Mouse (Mus musculus) thymus, postnatal 14 days (tissue): ENCODE data around the gene Ap2a2.
"Not testable (repeated sequence)": the region's sequence is repeated elsewhere in the genome, so short reads cannot be mapped to it uniquely, and the experiment has no call there.

ENCODE experiments used
- DNase-seq: peaks from one replicate; pipeline ENCODE4 v3.0.0; 2021

The Ap2a2 gene

DNA sequence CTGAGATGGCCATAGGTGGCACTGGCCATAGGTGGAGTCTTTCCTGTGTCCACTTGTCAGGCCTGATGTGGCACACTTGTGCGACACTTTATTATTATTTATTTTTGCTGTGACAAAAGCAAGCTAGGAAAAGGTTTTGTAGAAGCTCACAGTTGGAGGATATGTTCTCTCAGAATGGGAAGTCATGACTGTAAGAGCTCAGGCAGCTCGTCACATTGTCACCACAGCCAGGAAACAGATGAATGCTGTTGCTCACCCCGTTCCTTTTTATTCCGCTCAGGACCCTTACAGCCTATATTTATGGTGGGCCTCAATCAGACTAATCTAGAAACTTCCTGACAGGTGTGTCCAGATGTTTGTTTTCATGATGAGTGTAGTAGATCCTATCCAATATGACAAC, 1.5 kb upstream of the Ap2a2 start:
- no peak for DNase-seq

DNA sequence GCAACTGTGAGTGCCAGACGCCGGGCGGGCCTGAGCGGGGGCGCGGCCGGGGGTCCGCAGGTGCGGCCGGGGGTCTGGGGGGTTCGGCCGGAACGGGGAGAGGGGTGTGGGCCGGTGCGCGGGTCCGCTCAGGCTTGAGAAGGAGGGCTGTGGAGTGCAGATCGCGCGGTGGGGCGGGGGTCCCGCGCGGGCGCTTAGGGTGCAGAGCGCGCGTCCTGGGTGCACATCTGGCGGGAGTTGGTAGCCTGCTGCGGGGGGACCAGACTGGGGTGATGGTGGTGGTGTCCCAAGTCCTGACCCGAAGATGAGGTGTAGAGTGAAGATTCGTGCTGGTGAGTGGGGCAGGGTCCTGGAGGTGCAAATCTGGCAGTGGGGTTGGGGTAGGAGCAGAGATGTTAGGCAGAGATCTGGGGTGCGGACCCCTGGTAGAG, 463 bp downstream of the Ap2a2 start:
- DNase-seq, result peak; percentile 68

DNA sequence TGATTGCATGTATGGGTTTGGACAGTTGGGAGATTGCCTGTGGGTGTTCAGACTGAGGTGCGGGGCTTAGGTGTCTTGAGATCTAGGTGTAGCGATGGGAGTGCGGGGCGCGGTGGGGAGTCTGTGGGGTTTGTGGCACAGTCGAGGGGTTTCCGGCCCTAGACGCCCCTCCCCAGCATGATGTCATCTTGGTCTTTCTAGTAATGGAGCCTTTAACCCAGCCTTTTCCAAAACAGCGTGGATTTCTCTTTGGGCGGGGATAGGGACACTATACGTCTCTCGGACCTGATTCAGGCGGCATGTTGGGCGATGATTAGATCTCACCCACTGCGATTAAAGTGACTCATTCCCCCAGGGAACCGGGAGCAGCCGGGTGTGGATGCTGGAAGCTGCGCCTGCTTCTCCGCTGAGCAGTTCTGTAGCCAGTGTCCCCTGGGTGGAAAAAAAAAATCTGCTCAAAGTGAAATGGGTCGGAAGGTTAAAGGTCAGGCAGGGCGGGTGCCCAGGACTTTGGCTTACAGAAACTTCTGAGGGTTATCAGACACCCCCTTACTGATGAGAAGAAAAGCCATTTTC, 967 bp downstream of the Ap2a2 start:
- peak; percentile 71 for DNase-seq

DNA sequence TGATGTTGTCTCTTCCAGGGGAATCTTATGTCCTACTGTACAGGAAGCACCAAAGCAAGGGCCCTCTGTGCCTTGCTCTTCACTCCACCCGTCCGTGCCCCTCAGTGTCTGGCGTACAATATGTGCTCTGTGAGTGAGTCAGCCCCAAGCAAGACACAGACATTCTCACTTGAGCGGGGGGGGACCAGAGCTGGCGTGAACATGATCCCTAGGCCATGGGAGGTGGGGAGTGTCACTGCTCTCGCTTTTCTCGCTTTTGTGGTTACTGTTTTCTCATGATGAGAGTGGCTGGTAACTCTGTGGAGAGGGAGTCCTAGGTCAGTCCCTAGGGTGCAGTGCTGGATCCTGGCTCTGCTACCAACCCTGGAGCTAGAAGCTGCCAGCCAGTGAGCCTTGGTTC, 2.6 kb downstream of the Ap2a2 start:
- no peak for DNase-seq

DNA sequence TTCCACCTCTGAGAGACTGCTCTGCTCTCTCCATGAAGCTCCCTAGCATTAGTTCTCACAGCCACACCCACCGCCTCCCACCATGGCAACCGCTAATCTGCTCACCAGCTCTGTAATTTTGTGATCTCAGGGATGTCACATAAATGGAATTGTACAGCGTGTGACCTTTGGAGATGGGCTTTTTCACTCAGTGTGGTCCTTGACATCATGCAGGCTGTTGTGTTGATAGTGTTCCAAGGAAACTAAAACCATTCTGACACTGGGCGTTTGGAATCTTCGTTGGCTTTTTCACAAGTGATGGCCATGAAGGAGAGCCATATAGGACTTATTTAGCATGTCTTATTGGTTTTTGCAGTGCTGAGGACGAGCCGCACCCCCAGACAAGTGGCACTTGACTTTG, 4.6 kb downstream of the Ap2a2 start:
- DNase-seq, result no peak

DNA sequence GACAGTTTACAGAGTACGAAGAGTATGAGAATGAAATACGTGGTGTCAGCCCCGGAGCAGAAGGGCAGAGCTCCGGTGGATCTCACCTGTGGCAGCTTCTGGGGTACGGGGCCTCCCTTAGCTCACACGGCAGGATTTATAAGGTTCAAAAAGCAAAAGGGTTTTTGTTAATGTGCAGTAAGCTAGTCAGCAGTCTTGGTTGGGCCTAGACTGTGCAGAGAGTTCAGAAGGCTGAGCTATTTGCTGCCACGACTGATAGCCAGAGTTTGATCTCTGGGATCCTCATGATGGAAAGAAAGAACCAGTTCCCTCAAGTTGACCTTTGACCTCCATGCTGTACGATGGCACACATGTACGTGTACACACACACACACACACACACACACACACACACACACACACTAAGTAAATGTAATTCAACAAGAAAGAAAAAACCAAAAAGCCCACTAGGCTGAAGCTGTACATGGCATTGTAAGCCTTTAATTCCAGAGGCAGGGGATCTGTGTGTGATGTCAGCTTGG, 7.4 kb downstream of the Ap2a2 start:
- DNase-seq, result no peak

DNA sequence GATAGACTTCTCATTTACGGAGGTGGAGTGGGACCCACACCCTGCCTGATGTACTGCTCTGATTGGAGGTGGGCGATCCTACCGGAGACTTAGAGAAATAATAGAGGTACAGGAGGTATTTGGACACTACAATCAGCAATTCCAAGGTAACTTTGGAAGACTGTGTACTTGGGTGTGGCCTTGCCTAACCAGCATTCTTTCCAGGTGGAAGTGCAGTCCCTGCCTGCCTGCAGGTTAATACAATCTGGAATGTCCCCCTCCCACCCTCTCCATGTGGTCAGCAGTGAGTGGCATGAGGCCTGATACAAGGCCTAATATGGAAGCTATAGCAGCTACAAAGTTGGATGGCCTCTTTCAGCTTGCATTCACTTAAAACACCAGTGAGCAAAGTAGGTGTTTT, 7.9 kb downstream of the Ap2a2 start:
- DNase-seq, result no peak

DNA sequence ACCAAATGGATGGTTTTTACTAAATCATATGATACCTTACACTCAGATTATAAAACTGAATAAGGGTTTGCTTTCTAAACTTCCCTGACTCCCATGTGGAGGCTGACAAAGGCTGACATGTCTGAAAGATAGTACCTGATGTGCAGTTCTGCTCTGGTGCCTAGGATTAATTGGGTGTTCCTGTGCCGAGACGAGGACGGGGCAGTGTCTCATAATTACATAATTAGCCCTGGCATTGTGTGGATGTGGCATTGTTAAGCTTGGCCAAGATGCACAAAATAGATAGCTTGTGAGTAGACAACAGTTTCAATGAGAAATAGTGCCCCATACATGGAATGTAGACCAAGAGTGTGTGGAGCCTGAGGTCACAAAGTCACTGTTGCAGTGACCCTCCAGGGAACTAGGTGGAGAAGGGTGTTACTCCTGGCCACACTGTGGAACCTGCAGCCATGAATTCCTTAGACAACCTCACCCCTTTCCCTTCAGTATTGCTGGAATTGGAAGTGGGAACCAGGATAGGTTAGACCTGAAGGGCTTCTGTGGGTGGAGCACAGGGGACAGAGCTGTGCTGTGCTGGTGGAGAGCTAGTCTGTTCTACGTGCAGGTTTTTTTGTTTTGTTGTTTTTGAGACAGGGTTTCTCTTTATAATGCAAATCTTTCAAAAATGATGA, 8.8 kb downstream of the Ap2a2 start:
- DNase-seq, result no peak

DNA sequence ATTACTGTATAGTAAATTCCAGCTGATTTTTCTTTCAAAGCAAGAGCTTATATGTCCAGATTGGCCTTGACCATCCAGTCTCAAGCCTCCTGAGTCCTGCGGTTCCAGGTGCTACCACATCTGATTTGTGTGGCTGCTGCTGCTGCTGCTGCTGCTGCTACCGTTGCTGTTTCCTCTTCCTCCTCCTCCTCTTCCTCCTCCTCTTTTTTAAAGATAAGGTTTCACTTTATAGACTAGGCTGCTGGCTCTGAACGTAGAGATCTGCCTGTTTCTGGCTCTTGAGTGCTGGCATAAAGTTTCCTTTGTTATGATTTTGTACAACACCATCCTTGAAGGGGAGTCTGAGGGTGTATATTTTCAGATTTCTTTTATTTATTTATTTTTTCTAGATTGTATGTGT, 12.1 kb downstream of the Ap2a2 start:
- no peak for DNase-seq

DNA sequence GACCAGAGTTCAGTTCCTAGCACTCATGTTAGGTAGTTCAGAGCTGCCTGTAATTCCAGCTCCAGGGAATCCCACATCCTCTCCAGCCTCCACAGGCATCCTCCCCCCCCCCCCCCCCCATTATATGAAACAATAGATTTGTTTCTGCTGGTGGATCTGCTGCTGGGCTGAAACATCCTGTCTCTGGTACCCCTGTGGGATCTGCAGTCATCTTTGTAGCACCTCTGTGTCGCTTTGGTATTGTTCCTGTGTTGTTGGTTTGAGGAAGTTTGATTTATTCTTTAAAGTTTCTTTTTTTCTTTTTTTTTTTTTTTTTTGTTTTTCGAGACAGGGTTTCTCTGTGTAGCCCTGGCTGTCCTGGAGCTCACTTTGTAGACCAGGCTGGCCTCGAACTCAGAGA, 13.5 kb downstream of the Ap2a2 start:
- DNase-seq, result no peak

DNA sequence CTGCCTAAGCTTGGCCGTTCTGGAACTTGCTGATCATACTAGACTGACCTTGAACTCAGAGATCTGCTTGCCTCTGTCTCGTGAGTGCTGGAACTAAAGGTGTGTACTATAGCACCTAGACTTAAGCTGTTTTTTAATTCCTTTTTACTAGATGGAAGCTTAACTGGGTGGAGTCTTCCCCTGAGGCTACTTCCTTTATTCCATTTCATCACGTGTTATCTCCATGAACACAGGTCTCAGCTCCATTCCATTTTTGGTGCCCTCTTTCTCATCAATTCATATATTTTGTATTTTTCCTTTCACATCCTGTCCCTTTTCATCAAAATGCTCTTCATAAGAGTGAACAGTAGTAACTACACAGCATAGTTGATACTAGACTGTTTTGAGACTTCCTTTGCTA, 15.8 kb downstream of the Ap2a2 start:
- DNase-seq, result no peak

DNA sequence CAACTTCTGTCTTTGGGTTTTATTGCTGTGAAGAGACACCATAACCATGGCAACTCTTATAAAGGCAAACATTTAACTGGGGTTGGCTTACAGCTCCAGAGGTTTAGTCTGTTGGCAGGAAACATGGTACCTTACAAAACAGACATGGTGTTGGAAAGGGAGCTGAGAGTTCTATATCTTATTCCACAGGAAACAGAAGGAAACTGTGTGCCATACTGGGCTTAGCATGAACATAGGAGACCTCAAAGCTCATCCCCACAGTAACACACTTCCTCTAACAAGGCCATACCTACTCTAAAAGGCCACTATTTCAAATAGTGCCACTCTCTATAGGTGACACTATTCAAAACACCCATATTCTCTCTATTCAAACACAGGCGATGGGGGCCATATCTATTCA, 16.5 kb downstream of the Ap2a2 start:
- DNase-seq, result no peak

DNA sequence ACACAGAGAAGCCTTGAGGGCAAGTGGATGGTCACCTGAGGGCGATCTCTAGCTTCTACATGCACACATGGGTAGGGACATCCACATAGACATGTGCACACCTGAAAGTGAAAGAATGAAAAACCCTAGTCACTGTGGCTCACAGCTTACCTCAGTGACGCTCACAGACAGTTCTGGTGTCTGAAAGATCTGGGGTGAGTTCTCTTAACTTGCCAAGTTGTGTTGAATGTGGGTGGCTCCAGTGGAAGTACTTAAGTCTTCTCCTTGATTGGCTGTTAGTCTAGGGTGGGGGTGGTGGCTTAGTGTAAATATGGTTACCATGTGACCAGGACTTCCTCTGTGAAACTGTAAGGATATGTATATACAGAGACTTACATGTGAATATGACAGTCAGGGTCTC, 17.0 kb downstream of the Ap2a2 start:
- peak; percentile 13 for DNase-seq

DNA sequence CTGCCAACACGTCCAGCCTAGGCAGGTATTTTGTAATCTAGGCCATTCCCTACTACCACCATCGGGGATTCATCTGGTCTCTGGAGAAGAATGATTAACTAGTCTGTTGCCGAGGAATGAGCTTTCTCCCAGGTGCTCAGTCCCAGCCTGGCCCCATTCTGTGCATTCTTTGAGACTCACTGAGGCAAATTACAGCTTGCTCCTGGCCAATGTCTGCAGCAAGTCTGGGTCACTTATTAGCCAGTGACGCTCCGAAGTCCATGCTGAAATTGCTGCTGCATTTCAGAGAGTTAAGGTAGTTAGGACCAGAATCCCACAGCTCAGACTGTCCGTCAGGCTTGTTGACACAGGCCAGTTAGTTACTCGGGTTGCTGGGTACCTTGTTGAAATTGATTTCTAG, 19.4 kb downstream of the Ap2a2 start:
- no peak for DNase-seq

DNA sequence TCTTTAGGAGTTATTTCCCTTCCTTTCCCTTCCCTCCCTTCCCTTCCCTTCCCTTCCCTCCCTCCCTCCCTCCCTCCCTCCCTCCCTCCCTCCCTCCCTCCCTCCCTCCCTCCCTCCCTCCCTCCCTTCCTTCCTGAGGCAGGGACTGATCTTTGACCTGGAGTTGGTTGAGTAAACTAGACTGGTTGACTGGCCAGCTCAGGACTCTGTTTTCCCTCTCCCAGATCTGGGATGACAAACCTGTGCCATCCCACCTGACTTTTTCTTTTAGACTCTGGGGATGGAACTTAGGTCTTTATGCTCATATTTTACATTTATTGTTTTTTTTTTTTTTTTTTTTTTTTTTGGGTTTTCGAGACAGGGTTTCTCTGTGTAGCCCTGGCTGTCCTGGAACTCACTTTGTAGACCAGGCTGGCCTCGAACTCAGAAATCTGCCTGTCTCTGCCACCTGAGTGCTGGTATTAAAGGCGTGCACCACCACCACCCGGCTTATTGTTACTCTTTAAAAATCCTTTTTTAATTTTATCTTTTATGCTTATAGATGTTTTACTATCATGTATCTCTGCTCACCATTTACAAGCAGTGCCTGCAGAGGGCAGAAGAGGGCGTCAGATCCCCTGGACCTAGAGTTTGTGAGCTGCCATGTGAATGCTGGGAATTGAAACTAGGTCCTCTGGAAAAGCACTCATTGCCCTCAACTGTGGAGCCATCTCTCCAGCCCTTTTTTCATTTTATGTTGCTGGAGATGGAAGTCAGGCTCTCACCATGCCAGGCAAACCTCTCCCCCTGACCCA, 22.3 kb downstream of the Ap2a2 start:
- DNase-seq, result no peak

DNA sequence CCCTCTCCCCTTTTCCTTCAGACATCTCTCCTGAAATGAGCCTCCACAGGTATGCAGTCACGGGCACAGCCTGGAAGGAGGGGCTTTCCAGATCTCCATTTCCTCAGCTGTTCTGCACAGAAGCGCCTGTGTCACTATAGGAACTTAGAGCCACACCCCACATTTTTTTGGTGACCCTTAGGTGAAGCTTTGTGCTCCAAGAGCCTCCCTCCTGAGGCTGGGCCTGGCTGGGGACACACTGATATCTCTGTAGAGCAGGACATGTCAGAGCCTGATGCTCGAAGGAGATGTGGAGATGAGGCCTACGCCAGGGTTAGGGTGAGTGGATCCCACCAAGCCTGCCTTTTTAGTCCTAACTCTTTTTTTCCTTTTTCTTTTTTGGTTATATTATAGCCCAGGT, 23.3 kb downstream of the Ap2a2 start:
- DNase-seq, result no peak

DNA sequence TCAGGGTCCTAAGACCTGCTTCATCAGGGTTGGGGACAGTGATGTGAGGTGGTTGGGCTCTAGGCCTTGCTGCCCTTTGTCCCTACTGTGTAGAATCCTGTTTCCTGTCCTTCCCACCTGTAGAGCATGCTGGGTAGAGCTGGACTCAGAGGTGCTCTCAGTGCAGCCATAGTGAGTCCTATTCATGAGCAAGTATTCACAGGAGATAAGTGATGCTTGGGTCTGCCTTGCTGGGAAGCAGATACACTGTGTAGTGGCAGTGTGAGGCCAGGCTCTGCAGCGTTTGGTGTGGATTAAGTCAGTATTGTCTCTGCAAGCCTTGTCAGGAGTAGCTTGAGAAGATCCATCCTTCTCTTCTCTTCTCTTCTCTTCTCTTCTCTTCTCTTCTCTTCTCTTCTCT, 23.9 kb downstream of the Ap2a2 start:
- DNase-seq, result no peak

DNA sequence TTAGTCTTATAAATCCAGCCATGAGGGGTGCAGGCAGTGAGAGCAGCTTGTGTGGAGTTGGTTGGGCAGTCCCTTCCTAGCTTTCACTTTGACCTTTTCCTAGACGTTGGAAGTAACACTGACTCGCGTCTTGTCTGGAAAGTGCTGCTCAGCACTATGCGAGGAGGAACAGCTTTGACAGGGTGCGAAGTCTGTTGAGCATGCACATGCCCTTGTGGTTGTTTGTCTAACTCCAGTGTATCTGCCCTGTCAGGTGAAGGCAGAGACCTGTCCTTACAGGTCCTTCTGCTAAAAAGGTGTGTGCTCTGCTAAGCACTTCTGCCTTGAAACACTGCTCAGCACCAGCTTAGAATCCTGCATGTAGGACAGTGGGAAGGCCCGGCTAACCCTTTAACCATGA, 26.9 kb downstream of the Ap2a2 start:
- no peak for DNase-seq

DNA sequence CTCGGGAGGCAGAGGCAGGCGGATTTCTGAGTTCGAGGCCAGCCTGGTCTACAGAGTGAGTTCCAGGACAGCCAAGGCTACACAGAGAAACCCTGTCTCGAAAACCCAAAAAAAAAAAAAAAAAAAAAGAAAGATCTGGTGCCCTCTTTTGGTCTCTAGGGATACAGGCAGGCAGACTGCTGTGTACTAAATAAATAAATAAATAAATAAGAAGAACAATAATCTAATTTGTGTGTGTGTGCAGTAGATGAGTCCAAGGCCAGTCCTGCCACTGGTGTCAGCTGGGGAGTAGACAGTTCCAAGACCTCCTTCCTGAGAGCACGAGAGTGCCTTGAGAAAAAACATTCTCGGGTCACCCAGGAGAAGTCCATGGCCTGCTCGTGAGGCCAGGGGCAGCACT, 28.3 kb downstream of the Ap2a2 start:
- DNase-seq, result not testable (repeated sequence)

DNA sequence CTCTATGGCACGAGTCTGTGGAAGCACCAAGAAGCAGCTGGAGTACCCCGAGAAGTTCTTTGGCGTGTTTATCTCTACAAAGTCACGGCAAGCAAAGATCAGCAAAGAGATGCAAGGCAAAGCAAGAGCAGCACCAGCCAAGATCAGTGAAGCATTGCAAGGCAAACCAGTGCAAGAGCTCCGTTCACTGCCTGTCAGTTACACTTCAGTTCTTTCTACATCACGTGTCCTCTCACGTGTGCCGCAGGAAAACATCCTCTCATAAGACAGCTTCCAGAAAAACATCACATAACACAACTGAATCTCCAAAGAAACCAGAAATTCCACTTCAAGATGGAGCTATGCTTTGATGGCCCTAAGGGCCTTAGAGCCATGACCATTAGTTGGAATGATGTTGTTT, 29.0 kb downstream of the Ap2a2 start:
- no peak for DNase-seq

DNA sequence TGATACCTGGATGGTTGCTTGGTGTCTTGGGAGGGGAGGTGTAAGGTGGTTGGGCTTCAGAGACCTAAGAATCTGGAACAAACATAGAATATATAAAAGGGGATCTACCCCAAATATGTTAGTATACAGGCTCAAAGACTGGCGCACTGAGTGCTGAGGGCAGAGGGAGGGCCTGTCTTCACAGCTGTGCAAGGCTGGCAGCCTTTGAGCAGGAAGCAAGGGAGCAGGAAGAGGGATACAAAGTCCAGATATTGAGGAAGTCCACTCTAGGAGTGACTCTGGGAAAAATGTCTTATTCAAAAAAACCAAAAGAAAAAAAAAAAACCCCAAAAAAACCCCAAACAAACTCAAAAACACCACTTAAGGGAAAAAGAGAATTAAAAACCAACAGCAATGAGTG, 30.1 kb downstream of the Ap2a2 start:
- DNase-seq, result no peak

DNA sequence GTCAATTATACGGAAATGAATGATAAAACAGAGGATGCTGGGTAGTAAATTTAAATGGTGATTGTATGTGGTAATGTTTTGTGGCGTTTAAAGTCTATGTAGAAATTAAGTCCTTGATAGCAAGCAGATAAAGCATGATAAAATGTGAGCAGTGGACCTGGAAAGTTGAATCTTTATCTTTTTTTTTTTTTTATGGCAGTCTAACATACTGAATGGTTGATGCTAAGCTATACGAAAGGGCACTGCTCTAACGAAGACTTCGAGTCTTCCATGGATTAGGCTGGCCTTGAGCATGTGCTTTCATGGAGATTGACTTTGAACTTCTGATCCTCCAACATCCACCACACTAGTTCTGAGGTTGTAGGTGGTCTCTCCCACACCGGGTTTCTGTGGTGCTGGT, 31.1 kb downstream of the Ap2a2 start:
- DNase-seq, result no peak

DNA sequence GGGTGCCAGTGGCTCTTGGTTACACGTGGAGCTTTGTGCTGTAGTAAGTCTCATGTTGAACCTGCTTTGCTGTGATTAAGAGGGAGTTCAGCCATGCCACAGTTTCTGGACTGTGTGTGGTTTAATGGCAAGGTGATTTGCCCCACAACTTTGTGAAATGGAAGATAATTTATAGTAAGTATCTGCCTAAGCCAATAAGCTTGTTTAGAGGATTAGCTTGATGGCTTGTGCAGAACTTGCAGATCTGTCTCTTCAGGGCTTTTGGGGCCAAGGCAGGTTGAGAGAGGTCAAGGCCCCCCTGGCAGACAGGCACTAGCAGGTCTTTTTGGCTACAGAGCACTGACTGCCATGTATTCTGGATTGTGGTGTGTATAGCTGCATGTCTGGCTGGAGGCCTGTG, 35.0 kb downstream of the Ap2a2 start:
- DNase-seq, result no peak

DNA sequence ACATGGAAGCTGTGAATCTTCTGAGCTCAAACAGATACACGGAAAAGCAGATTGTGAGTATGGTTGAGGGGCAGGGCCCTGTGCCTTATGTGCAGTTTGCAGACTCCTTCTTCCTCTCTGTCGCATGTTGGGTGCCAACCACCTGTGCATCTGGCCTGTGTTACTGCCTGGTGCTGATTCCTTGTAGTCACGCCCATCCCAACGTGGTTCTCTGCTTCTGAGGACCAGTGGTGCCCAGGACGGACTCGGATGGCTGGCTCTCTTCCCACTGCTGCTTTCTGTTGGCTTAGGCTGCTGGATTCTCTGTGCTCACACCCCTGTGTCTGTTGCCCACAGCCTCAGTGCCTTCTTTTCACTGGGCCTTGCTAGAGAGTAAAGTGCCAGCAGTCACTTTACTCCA, 35.6 kb downstream of the Ap2a2 start:
- DNase-seq, result no peak
